Mouse (Mus musculus) kidney, embryonic 14.5 days (tissue): Measurements from ENCODE around the gene Alms1. TPM values are rescaled to one million over a fixed set of nuclear protein-coding genes. Genes with fewer than 3 reads are reported as not detected.
A peak's percentile ranks its signal among the peaks of the same experiment; 100 is the strongest.

Source experiments
- ATAC-seq: fragments of 200-750 bp; cut with Nextera tagmentation; 2 replicates; pipeline ENCODE4 v1.8.0; 2017; ENCODE audit warnings: moderate number of reproducible peaks, mild to moderate bottlenecking, moderate TSS enrichment, moderate library complexity; ENCODE audit not compliant: low FRiP score, low TSS enrichment
- H3K27ac ChIP-seq: fragments of 300-500 bp; sonication (generic); 2 replicates; pipeline ENCODE4 v1.5.1; 2014; ENCODE audit warnings: low read depth, mild to moderate bottlenecking, low read length, moderate library complexity, mixed read lengths
- H3K27me3 ChIP-seq: fragments of 300-500 bp; sonication (generic); 2 replicates; pipeline ENCODE4 v1.6.1; 2014; ENCODE audit warnings: mild to moderate bottlenecking, low read length; ENCODE audit not compliant: control insufficient read depth, insufficient read depth
- H3K36me3 ChIP-seq: fragments of 300-500 bp; sonication (generic); 2 replicates; pipeline ENCODE4 v1.6.1; 2014; ENCODE audit warnings: low read length, mixed read lengths; ENCODE audit not compliant: control insufficient read depth, insufficient read depth
- H3K4me1 ChIP-seq: fragments of 300-500 bp; sonication (generic); 2 replicates; pipeline ENCODE4 v1.6.1; 2014; ENCODE audit warnings: low read length, mixed read lengths; ENCODE audit not compliant: control insufficient read depth, insufficient read depth
- H3K4me2 ChIP-seq: fragments of 300-500 bp; sonication (generic); replicated peaks from 2 replicates; pipeline ENCODE4 v1.6.1; 2014; ENCODE audit warnings: low read depth, mild to moderate bottlenecking, low read length
- H3K4me3 ChIP-seq: fragments of 300-500 bp; sonication (generic); 2 replicates; pipeline ENCODE4 v1.5.1; 2014; ENCODE audit warnings: mild to moderate bottlenecking, low read length
- H3K9ac ChIP-seq: fragments of 300-500 bp; sonication (generic); 2 replicates; pipeline ENCODE4 v1.6.1; 2014; ENCODE audit warnings: low read depth, mild to moderate bottlenecking, low read length, moderate library complexity
- H3K9me3 ChIP-seq: fragments of 300-500 bp; sonication (generic); 2 replicates; pipeline ENCODE4 v1.6.1; 2016; ENCODE audit warnings: low read length; ENCODE audit not compliant: control insufficient read depth
- WGBS: fragments of 180-500 bp; shearing (Covaris S2); extraction: QIAGEN DNeasy Blood & Tissue Kit; methylation state at CpG from one replicate; pipeline ENCODE4 v1.1.7; 2014; 5-methylcytosine and 5-hydroxymethylcytosine counted together
- polyA plus RNA-seq: library from polyadenylated mRNA; unstranded; fragments of >200 nt; fragmentation: Nextera tagmentation; extraction: Ambion mirVana; gene quantifications from 2 replicates; pipeline ENCODE4 v1.2.1, GENCODE M21; 2014

The Alms1 gene
- polyA plus RNA-seq, 1 experiment from 2014 or later = 9.2 TPM

GRCm38 (mm10) chr6:85586805-85587367, 445 bp upstream of the Alms1 start:
- Histone ChIP-seq H3K36me3 (no peaks in the 10 kb centered on the region), H3K27me3 (no peaks in the 10 kb centered on the region), H3K4me1 (peaks cover 15% of the 10 kb centered on the region), H3K9me3 (no peaks in the 10 kb centered on the region), H3K4me2 (peak overlapping the region; percentile 67), H3K27ac (no peak overlapping the region), H3K4me3 (peak overlapping the region; percentile 82), H3K9ac (no peak overlapping the region)
- WGBS = 33% methylated on average over 9 of the region's 9 CpGs
- no peak for ATAC-seq

- H3K9me3 ChIP-seq = no peaks in the 10 kb centered on the region
- peaks cover 15% of the 10 kb centered on the region for H3K4me1 ChIP-seq
- H3K36me3 ChIP-seq = no peaks in the 10 kb centered on the region
- no peaks in the 10 kb centered on the region for H3K27me3 ChIP-seq
- H3K4me2 ChIP-seq = peak overlapping the region; percentile 67
- peak overlapping the region; percentile 73; the same call in 1 of the 2 replicates for H3K27ac ChIP-seq
- peak overlapping the region; percentile 78 for H3K9ac ChIP-seq
- ATAC-seq = no peak
- H3K4me3 ChIP-seq = peak overlapping the region; percentile 82
- WGBS = under 1% methylated on average over 10 of the region's 10 CpGs
Observed at GRCm38 (mm10) chr6:85588164-85588563, 833 bp downstream of the Alms1 start.

- peak overlapping the region; percentile 67 for H3K4me2 ChIP-seq
- WGBS = 17% methylated on average over 4 of the region's 4 CpGs
- H3K4me3 ChIP-seq = peak overlapping the region; percentile 82
Observed at GRCm38 (mm10) chr6:85588568-85588967, 1.2 kb downstream of the Alms1 start.

GRCm38 (mm10) chr6:85590116-85590515, 2.8 kb downstream of the Alms1 start:
- no peaks in the 10 kb centered on the region for H3K36me3 ChIP-seq
- no peaks in the 10 kb centered on the region for H3K9me3 ChIP-seq
- WGBS = 31% methylated on average over 2 of the region's 2 CpGs
- no peak for ATAC-seq
- H3K4me2 ChIP-seq = peak overlapping the region; percentile 67; the same call in 1 of the 2 replicates
- no peak overlapping the region for H3K27ac ChIP-seq
- no peak overlapping the region for H3K9ac ChIP-seq
- no peak overlapping the region for H3K4me3 ChIP-seq
- no peaks in the 10 kb centered on the region for H3K27me3 ChIP-seq
- H3K4me1 ChIP-seq = peaks cover 15% of the 10 kb centered on the region

More at GRCm38 (mm10) chr6:85588568-85588967, 1.2 kb downstream of the Alms1 start:
- Histone ChIP-seq H3K36me3 (no peaks in the 10 kb centered on the region), H3K9ac (peak overlapping the region; percentile 78; the same call in 1 of the 2 replicates), H3K9me3 (no peaks in the 10 kb centered on the region), H3K4me1 (peaks cover 15% of the 10 kb centered on the region), H3K27ac (no peak overlapping the region), H3K27me3 (no peaks in the 10 kb centered on the region)
- ATAC-seq = no peak

GRCm38 (mm10) chr6:85599310-85599709, 12.0 kb downstream of the Alms1 start:
- WGBS = 68% methylated on average over 1 of the region's 1 CpGs
- H3K4me1 ChIP-seq = no peaks in the 10 kb centered on the region
- H3K4me2 ChIP-seq = no peak overlapping the region
- H3K4me3 ChIP-seq = no peak overlapping the region
- H3K9ac ChIP-seq = no peak overlapping the region
- H3K27me3 ChIP-seq = no peaks in the 10 kb centered on the region
- no peaks in the 10 kb centered on the region for H3K9me3 ChIP-seq
- no peak for ATAC-seq
- peaks cover 5% of the 10 kb centered on the region; the same call in 1 of the 2 replicates for H3K36me3 ChIP-seq
- H3K27ac ChIP-seq = no peak overlapping the region

- ATAC-seq = no peak
- Histone ChIP-seq H3K27me3 (no peaks in the 10 kb centered on the region), H3K36me3 (peaks cover 30% of the 10 kb centered on the region), H3K9ac (no peak overlapping the region), H3K9me3 (no peaks in the 10 kb centered on the region), H3K4me3 (no peak overlapping the region), H3K27ac (no peak overlapping the region), H3K4me2 (no peak overlapping the region), H3K4me1 (no peaks in the 10 kb centered on the region)
- 97% methylated on average over 1 of the region's 1 CpGs for WGBS
Observed at GRCm38 (mm10) chr6:85610511-85610910, 23.2 kb downstream of the Alms1 start.

- no peak overlapping the region for H3K9ac ChIP-seq
- no peaks in the 10 kb centered on the region for H3K27me3 ChIP-seq
- no peak overlapping the region for H3K4me2 ChIP-seq
- no peak for ATAC-seq
- peaks cover 55% of the 10 kb centered on the region for H3K36me3 ChIP-seq
- H3K9me3 ChIP-seq = no peaks in the 10 kb centered on the region
- H3K4me3 ChIP-seq = no peak overlapping the region
- H3K4me1 ChIP-seq = no peaks in the 10 kb centered on the region
- H3K27ac ChIP-seq = no peak overlapping the region
- 95% methylated on average over 4 of the region's 4 CpGs for WGBS
Observed at GRCm38 (mm10) chr6:85620826-85621225, 33.5 kb downstream of the Alms1 start.

- Histone ChIP-seq H3K4me2 (no peak overlapping the region), H3K27ac (no peak overlapping the region), H3K27me3 (no peaks in the 10 kb centered on the region), H3K36me3 (peaks cover 47% of the 10 kb centered on the region), H3K4me3 (no peak overlapping the region), H3K4me1 (no peaks in the 10 kb centered on the region), H3K9me3 (no peaks in the 10 kb centered on the region), H3K9ac (no peak overlapping the region)
- 87% methylated on average over 5 of the region's 5 CpGs for WGBS
- no peak for ATAC-seq
Observed at GRCm38 (mm10) chr6:85621600-85621999, 34.3 kb downstream of the Alms1 start.

GRCm38 (mm10) chr6:85624511-85624910, 37.2 kb downstream of the Alms1 start:
- Histone ChIP-seq H3K27me3 (no peaks in the 10 kb centered on the region), H3K36me3 (peaks cover 62% of the 10 kb centered on the region), H3K27ac (no peak overlapping the region), H3K4me2 (no peak overlapping the region), H3K9ac (no peak overlapping the region), H3K9me3 (no peaks in the 10 kb centered on the region), H3K4me1 (no peaks in the 10 kb centered on the region), H3K4me3 (no peak overlapping the region)
- ATAC-seq = no peak
- WGBS = 93% methylated on average over 4 of the region's 4 CpGs
